Mouse (Mus musculus): ENCODE measurements around the gene Mdga1.

The Mdga1 gene

DNA sequence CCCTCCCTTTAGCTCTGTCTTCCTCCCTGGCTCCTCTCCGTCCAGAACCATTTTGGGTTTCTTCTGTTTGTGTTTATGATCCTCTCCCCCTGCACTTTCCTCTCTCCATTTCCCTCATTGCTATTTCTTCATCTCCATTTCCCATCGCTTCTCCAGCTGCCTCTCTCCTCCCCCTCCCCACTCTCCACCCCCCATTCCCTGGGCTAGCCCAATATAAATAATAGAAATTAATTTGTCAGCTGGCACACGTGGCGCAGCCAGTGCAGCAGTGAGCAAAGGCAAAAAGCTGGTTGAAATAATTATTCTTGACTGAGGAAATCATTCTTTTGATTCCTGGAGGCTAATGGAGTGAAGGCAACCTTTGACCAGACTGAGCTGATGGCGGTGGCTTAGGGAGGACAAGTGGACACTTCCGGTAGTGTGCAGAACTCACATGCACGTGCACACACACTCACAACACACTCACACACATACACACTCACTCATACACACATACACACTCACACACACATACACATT is at the start of gene Mdga1:
Gene Mdga1 (minus strand): TSS at position 51 of the 519 bp plus-strand sequence.
- no peak for DNase-seq (ENCODE audit: low spot score in 2 of 2)

DNA sequence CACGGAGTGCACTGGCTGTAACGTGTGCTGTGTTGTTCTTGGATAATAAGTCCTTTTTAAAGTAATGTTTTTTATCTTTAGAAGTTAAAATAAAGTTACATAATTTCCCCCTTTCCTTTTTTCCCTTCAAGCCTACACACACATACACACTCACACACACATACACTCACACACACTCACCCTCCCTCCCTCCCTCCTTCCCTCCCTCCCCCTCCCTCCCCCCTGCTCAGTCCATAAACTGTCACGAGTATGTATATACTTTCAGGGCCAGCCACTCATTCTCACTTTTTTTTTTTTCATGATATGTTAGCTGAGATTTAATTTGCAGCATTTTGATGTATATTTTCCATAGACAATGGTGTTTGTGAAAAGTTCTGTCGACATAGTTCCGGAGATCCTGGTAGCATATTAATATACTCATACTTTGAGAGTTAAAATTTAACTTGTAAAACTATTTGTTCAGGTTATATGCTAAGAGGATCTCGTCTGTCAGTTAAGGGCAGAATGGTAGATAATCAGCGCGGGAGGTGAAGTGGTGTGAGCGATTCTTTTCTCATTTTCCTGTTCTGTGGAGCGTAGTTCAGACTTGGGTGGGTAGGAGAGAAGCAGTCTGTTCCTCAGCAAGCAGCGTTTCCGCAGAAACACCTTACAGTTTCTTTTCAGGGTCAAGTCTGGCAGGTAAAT is 49.2 kb upstream of the Mdga1 start:
- DNase-seq (ENCODE audit: low spot score in 2 of 2): no peak

DNA sequence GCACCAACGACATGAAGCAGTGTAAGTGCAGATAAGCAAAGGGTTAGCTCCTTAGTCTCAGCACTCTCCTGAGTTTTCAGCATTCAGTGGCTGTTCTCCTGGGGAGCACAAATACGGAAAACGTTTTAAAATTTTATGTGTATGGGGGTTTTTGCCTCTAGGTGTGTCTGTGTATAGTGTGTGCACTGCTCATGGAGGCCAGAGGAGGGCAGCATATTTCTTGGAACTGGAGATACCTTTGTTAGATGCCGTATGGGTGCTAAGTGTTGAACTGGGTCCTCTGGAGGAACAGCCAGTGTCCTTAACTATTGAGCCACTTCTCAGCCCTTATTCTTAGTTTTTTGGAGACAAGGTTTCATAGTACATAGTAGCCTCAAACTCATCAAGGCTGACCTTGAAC is 44.8 kb upstream of the Mdga1 start:
- no peak for DNase-seq (ENCODE audit: low spot score in 2 of 2)

DNA sequence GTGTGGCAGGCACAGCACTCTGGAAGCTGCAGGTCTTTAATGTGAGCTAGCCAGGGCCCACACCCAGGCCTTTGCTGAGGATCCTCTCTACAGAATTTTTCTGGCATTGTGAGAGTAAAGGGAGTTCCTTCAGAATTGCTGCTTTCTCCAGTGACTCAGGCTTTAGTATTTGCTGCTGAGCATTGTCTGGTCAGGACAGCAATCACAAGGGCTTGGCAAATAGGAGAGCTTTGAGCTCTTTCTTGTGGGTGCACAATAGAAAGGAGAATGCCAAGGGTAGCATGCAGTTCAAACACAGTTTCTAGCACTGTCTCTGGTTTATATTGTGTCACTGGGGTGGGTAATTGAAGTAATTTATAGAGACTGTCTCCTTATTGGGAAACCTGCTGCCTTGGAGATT is 38.5 kb upstream of the Mdga1 start:
- DNase-seq (ENCODE audit: low spot score in 2 of 2): no peak

DNA sequence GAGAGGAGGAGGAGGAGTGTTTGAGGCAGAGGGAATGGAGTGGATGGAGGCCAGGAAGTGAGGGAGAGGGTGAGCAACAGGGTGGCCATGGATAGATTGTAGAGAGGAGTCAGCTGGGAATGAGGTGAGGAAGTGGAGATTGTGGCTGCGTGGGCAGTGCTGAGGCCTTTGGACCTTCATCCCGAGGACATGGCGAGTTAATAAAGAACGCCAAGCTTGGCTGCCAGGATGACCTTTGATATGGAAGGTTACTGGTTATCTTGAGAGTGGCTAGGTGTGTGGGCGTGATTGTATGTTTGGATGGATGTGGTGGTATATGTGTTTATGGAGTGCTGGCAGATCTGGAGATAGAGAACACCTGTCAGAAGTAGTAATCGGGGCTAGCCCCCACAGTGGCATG is 38.0 kb upstream of the Mdga1 start:
- no peak for DNase-seq (ENCODE audit: low spot score in 2 of 2)

DNA sequence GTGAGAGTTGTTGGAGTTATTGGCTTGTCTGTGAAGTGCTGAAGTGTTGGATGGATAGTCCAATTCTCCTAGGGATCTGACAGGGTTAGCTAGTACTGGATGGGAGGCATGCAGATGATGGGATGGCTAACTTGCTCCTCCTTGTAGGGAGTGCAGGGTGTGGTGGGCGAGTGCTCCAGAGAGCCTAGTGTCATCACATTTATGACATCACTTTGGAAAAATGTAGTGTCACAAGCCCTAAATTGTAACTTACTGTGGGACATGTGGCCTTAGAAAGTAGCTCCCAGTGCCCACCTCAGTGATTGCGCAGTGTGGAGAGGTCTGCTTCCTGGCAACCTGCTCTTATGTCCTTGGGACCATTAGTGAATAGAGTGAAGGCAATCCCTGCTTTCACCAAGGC is 37.0 kb upstream of the Mdga1 start:
- DNase-seq (ENCODE audit: low spot score in 2 of 2): no peak

DNA sequence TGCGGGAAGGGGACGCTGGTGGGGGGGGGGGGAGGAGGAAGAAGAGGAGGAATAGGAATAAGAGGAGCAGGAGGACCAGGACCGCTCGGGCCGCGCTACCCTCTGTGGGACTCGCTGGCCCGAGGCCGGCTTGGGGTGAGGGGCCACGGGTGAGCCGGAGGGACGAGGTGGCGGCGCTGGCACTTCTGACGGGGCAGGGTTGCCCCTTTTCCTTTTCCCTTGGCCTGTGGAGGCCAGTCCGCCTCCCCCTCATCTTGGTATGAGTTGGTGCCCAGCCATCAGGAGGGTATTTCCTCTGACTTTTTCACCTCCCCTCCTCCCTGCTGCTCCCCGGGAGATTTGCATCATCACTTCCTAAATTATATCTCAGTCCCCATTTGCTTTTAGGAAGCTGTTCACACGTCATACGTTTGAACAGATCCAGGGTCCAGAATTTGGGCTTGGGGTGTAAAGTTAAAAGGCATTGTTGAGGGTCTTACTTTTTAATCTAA is 35.6 kb upstream of the Mdga1 start:
- DNase-seq (ENCODE audit: low spot score in 2 of 2): peak in 1 of 2 experiments; percentile 16

DNA sequence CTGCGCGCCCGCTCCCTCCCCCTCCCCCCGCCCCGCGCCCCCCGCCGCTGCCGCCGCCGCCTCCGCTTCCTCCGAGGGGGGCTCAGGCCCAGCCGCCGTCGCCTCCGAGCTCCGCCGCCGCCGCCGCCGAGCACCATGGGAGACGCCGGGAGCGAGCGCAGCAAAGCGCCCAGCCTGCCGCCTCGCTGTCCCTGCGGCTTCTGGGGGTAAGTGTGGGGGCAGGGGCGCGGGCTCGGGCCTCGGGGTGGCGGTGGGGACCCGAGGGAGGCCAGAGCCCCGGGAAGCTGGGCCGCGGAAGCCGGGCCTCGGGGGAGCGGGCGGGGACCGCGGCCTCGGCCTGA is 35.2 kb upstream of the Mdga1 start:
- DNase-seq (ENCODE audit: low spot score in 2 of 2): peak in 1 of 2 experiments; percentile 11

DNA sequence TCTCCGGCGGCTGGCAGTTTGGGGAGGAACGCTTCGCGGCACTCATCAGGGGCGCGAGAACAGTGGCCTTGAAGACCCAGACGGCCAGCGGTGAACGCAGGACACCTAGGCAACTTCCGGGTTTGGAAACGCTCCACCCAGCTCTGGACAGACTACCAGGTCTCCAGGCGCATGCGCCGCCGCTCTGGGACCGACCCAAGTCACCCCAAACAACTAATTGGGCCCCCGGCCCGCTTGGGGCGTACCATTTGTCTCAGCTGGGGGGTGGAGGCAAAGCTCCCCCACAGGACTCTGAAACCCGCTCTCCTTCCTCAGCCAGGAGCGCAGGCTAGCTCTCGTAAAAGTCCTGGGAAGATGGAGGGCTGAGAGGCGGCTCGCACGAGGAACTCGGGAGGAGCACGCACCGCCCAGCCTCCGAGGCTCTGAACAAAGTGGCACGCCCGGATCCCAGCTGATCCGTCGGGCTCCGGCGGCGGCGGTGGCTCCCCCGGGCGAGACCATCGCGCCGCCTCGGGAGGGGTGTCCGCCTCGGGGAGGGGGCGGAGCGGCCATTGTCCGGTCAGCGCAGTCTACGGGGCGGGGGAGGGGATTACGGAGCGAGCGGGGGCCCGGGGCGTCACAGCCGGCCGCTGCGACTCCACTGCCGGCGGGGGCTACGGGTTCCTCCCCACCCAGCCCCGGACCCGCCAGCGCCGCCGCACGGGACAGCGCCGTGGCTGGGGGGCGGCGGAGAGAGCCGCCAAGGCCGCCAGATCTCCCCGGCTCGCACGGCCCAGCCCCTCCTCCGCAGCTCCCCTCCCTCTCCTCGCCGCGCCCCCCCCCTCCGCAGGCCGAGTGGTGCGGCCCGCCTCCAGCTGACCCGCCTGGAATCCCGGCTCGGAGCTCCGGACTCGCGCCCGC is 34.6 kb upstream of the Mdga1 start, which contains the start of gene Zfand3:
Gene Zfand3 (plus strand): TSS at position 531 of the 900 bp plus-strand sequence.
- DNase-seq (ENCODE audit: low spot score in 2 of 2): peak; percentile 79 to 84

DNA sequence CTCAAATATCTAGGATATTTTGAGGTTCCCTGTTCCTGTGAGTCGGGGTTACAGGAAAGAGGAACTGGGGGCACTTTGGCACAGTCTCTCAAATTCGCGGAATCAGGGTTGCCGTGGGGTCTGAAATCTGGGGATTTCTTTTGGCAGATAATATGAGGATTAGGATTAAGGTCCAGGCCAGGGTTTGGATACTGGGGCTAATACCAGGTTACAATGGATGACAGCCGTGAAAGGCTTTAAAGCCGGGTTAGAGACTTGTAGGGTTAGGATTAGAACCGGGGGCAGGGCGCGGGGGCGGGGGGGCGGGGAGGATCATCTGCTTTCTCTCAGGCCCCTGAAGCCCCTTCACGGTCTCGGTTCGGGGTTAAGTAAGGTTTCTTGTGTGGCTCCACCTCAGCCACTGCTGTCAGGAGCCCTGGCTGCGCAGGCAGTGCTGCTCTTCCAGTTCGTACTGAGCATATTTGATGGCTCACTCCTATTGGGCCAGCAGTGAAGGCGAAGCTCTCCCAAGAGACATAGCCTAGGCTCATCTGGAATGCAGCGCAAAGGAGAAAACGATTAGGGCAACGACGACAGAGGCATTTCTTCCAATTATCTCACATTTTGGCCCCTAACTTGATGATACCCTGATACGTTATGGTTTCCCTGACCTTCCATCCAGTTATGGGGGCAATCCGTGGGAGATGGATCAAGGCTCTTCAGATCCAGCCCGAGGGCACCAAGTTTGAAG is 28.8 kb upstream of the Mdga1 start:
- DNase-seq (ENCODE audit: low spot score in 2 of 2): no peak

DNA sequence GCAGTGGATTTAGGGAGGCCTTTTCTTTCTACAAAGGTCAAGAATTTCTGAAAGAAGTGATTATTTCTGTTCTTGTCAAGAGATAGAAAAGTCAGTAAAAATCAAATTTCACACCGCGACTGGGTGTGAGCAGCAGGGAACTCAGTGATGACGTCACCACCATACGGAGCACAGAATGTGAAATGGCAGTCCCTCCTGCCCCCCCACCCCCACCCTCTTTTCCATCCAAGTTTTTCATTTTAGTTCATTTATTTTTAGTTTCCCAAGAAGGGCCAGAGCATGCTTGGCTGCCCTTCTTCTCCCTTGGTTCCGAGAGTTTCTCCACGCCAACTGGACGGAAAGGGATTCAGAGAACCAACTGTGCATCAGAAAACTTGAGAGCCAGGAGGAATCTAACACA is 27.8 kb upstream of the Mdga1 start:
- DNase-seq (ENCODE audit: low spot score in 2 of 2): no peak

DNA sequence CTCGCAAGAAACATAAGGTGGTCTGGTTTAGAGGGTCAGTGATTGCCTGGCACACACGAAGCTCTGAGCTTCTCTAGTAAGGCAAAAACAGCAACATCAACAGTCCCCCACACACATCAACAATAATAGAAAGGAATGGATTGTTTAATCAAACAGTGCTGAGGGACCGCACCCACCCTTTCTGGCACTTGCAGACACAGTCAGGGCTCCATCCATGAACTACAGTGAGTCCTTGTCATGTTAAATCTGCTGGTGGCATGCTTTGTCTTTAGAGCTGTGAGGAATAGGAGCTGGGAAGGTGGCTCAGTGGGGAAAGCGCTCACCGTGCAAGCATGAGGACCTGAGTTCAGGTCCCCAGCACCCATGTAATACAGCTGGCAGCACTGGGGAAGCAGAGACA is 26.1 kb upstream of the Mdga1 start:
- no peak for DNase-seq (ENCODE audit: low spot score in 2 of 2)

DNA sequence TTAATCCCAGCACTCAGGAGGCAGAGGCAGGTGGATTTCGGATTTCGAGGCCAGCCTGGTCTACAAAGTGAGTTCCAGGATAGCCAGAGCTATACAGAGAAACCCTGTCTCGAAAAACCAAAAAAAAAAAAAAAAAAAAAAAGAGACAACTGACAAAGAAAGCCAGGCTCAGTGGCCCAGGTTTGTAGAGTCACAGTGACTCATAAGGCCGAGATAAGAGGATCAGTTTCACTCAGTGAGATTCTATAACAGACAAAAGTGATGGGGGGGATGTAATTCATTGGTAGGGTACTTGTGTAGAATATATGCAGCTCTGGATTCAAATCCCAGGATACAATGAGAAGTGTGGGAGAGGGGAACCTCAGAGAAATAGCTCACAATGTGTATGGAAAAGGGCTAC is 24.6 kb upstream of the Mdga1 start:
- DNase-seq (ENCODE audit: low spot score in 2 of 2): no peak

DNA sequence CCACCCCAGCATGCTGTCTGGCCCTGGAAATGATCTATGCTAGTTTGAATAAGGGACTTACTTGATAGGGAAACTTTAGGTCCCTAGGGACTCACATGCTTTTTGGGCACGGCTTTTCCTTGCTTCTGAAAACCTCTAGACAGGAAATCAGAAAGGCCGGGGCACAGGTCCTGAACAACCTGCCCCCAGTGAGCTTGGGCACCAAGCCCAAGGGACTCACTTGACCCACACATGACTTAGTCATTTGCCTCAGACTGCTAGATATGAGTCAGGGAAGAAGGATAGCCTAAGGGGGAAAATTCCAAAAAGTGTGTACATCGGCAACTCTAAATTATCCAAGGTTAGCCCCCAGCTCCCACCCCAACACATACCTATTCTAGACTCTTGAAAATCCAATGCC is 24.1 kb upstream of the Mdga1 start:
- no peak for DNase-seq (ENCODE audit: low spot score in 2 of 2)

DNA sequence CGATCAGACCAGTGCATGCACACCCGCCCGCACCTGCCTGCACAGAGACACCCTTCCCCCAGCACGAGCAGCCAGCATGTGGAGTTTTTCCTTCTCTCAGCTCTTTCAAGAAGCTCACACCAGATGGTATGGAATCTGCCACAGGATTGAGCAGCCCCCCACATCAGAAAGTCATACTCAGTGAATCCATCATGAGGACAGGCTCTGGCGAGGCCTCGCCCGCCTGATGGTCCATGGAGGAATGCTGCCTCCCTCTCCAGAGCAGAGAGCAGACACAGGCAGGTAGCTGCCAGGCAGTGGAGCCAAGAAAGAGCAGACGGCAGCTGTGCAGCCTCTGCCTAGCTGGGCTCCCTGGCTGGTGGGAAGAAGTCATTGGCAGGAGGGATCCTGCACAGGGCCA is 23.6 kb upstream of the Mdga1 start:
- no peak for DNase-seq (ENCODE audit: low spot score in 2 of 2)

DNA sequence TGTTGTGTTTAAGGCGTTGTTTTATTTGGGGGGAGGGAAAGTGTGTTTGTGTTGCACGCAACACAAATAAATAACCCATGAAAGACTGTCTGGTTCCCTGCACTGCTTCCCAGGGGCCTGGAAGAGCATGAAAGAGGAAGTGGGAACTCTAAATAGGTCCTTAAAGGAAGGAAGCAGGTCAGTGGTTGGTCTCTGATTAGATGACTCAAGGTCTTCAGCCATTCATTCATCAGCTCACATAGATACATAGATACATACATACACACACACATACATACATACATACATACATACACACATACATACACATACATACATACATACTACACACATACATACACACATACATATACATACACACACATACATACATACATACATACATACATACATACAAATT is 21.0 kb upstream of the Mdga1 start:
- no peak for DNase-seq (ENCODE audit: low spot score in 2 of 2)

DNA sequence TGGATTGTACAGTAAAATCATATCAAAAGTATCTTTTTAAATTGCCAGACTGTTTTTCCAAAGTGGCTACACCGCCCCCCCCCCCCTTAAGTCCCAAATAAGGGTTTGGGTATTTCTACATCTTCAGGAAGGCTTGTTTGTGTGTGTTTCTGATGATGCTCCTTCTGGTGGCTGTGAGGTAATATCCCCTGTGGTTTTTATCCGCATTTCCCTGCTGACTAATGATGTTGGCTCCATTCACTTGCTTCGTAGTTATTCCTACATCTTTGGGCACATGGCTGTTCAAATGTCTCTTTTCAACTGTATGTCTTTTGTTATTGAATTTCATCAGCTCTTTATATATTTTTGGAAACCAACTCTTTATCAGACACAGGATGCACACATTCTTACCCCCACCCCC is 20.2 kb upstream of the Mdga1 start:
- no peak for DNase-seq (ENCODE audit: low spot score in 2 of 2)

DNA sequence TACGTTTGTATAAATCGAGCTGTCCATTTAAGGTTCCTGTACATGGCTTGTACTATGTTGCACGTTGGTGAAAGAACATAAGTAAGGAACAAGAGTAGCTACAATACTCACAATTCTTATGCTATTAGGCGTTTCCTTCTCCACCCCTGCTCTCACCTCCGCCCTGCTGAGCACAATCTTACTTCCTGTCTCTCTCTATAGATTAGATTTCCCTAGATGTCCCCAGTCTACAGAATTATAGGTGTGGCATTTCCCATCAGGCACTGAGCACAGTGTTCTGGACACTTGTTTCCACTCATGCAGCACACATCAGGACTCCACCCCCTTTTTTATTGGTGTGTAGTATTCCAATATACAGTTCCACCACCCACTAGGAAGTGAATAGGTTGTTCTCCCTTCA is 19.8 kb upstream of the Mdga1 start:
- DNase-seq (ENCODE audit: low spot score in 2 of 2): no peak

DNA sequence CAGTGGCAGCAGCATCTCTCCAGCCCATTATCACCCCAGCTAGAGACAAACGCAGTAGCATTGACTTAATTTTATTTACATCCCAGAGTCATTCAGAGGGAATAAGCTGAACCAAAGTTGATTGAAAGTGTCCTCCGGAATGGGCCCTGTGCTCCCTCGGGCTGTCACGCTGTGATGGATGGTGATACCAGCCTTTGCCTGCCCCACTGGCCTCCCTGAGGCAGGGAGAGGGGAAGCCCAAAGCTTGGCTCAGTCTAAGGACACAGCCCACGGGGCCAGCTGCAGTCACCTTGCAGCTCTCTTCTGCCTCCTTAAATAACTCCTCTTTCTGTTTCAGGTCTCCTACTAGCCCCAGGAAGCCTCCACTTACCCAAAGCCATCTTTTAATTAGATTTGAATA is 18.3 kb upstream of the Mdga1 start:
- DNase-seq (ENCODE audit: low spot score in 2 of 2): no peak

DNA sequence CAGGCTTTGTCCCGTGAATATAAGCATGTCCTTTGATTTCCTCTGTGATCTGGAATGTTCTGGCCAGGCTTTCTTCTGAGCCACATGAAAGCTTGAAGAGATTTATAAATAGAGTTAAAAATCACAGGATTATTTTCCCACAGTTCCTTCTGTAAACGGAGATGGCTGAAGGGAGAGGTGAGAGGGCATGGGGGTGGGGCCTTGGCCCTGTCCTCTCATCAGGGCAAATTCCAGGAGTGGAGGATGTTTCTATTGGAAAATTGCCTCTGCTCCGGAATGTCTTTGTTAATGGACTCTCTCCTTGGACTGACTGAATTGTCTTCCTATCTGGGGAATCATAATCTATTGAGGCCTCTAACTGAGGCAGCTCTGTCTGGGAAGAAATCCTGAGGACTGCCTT is 15.6 kb upstream of the Mdga1 start:
- no peak for DNase-seq (ENCODE audit: low spot score in 2 of 2)

DNA sequence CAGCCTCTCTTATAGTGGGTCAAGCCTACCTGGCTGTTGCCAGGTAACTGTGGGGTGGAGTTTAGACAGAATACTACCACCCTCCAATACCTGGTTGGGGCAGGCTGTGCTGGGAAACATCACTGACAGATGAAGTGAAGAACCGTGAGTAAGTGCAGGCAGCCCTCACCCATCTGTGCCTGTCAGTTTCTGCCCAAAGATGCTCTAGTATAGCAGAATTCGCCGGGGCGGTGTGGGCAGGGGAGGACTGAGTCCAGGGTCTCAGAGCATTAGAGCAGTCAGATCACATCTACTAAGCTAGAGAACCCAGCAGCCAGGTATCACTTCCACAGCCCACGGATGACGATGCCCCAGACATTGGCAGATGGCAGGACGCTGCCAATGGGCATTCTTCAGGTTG is 15.0 kb upstream of the Mdga1 start:
- no peak for DNase-seq (ENCODE audit: low spot score in 2 of 2)

DNA sequence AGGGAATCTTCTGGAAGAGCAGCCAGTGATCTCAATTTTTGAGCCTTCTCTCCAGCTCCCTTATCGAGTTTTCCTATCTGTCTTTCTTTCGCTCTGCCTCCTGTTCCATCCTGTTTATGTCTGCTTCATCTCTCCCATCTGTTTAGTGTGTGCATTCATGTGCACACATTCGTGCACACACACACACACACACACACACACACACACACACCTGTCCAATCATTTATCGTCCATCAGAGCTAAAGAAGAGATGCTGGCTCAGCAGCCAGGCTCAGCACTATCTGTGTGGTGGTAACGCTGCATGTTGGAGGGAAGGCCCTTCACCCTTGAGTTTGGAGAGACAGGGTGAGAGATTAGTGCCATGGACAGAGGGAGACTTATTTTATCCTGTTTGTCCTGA is 13.3 kb upstream of the Mdga1 start:
- DNase-seq (ENCODE audit: low spot score in 2 of 2): no peak

Data from spleen, postnatal 14 days (tissue).